Mouse (Mus musculus): ENCODE data around the gene Stag2. TPM values are rescaled to one million over a fixed set of nuclear protein-coding genes. Genes with fewer than 3 reads are reported as not detected.

Gene Stag2
- polyA plus RNA-seq, 1 experiment from 2014 or later = 14.6 TPM

DNA sequence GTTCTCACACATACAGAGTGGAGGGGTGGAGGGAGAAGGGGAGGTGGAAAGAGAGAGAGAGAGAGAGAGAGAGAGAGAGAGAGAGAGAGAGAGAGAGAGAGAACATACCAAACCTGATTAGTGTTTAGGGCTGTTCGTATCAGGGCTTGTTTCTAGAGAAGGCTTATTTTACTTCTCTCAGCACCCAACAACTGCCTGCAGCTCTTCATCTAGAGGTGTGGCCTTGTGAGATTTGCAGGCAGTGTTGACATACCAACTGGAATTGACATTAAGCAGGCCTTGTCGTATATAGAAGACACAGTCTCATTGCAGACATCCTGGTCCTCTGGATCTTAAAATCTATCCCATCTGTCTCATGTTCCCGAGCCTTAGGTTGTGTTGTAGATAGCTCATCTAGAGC lies 141.1 kb downstream of the Stag2 start:
- no peak for ATAC-seq (ENCODE audit: low FRiP score, low TSS enrichment)
- DNase-seq (ENCODE audit: low spot score) = no peak
- Histone ChIP-seq H3K27ac (replicated peaks) (no peak overlapping the region), H3K4me3 (ENCODE audit: low read depth, low read length) (no peak overlapping the region), H3K4me1 (replicated peaks; ENCODE audit: control insufficient read depth, insufficient read depth) (no peaks in the 10 kb centered on the region), H3K4me2 (replicated peaks; ENCODE audit: low read depth) (no peak overlapping the region), H3K36me3 (ENCODE audit: control insufficient read depth, insufficient read depth, low read length) (no peaks in the 10 kb centered on the region), H3K27me3 (ENCODE audit: control insufficient read depth, insufficient read depth, low read length) (no peaks in the 10 kb centered on the region), H3K9ac (ENCODE audit: low read length) (no peak overlapping the region), H3K9me3 (ENCODE audit: control insufficient read depth, low read length) (no peaks in the 10 kb centered on the region)
- 36% methylated on average over 3 of the region's 3 CpGs for WGBS
- TF ChIP-seq CTCF (IDR thresholded peaks at IDR 0.05; ENCODE audit: low read depth) (no peak), EP300 (optimal IDR thresholded peaks at IDR 0.05) (no peak)

DNA sequence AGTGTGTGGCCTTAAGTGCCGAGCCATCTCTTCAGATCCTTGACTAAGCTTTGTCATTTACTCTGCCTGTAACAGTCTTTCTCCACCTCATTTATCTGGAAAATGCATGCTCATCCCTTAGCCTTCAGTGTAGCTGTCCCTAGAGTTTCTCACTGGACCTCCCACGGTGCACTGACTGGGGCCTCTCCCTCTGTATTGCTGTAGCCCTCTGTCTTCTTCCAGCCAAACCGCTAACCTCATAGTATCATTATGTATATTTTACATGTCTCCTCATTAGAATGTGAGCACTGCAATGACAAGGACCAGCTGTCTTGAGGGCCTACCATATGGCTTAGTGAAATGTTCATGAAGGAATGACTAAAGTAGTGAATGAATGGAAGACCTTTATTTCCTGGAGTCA lies 166.1 kb downstream of the Stag2 start:
- H3K4me1 ChIP-seq (replicated peaks; ENCODE audit: control insufficient read depth, insufficient read depth) = no peaks in the 10 kb centered on the region
- H3K36me3 ChIP-seq (ENCODE audit: control insufficient read depth, insufficient read depth, low read length) = no peaks in the 10 kb centered on the region
- WGBS = 63% methylated on average over 3 of the region's 3 CpGs
- ATAC-seq (ENCODE audit: low FRiP score, low TSS enrichment) (no peak), DNase-seq (ENCODE audit: low spot score) (no peak)
- no peak overlapping the region for H3K4me3 ChIP-seq (ENCODE audit: low read depth, low read length)
- H3K27me3 ChIP-seq (ENCODE audit: control insufficient read depth, insufficient read depth, low read length) = no peaks in the 10 kb centered on the region
- TF ChIP-seq EP300 (optimal IDR thresholded peaks at IDR 0.05) (no peak), CTCF (IDR thresholded peaks at IDR 0.05; ENCODE audit: low read depth) (no peak)
- H3K9ac ChIP-seq (ENCODE audit: low read length) = no peak overlapping the region
- no peak overlapping the region for H3K4me2 ChIP-seq (replicated peaks; ENCODE audit: low read depth)
- no peak overlapping the region for H3K27ac ChIP-seq (replicated peaks)
- H3K9me3 ChIP-seq (ENCODE audit: control insufficient read depth, low read length) = no peaks in the 10 kb centered on the region

- Histone ChIP-seq H3K4me2 (replicated peaks; ENCODE audit: low read depth) (no peak overlapping the region), H3K4me3 (ENCODE audit: low read depth, low read length) (no peak overlapping the region), H3K36me3 (ENCODE audit: control insufficient read depth, insufficient read depth, low read length) (no peaks in the 10 kb centered on the region), H3K9me3 (ENCODE audit: control insufficient read depth, low read length) (no peaks in the 10 kb centered on the region), H3K27me3 (ENCODE audit: control insufficient read depth, insufficient read depth, low read length) (no peaks in the 10 kb centered on the region), H3K9ac (ENCODE audit: low read length) (no peak overlapping the region), H3K4me1 (replicated peaks; ENCODE audit: control insufficient read depth, insufficient read depth) (no peaks in the 10 kb centered on the region), H3K27ac (replicated peaks) (no peak overlapping the region)
- ATAC-seq (ENCODE audit: low FRiP score, low TSS enrichment) (no peak), DNase-seq (ENCODE audit: low spot score) (no peak)
- TF ChIP-seq EP300 (optimal IDR thresholded peaks at IDR 0.05) (no peak), CTCF (IDR thresholded peaks at IDR 0.05; ENCODE audit: low read depth) (no peak)
- 57% methylated on average over 5 of the region's 5 CpGs for WGBS
Observed at GRCm38 (mm10) chrX:42320424-42320823, 171.3 kb downstream of the Stag2 start.

GRCm38 (mm10) chrX:42321200-42321773 lies 172.2 kb downstream of the Stag2 start:
- no peak overlapping the region for H3K9ac ChIP-seq (ENCODE audit: low read length)
- H3K4me3 ChIP-seq (ENCODE audit: low read depth, low read length) = no peak overlapping the region
- no peaks in the 10 kb centered on the region for H3K4me1 ChIP-seq (replicated peaks; ENCODE audit: control insufficient read depth, insufficient read depth)
- H3K27ac ChIP-seq (replicated peaks) = no peak overlapping the region
- 27% methylated on average over 9 of the region's 9 CpGs for WGBS
- no peak overlapping the region for H3K4me2 ChIP-seq (replicated peaks; ENCODE audit: low read depth)
- no peaks in the 10 kb centered on the region for H3K36me3 ChIP-seq (ENCODE audit: control insufficient read depth, insufficient read depth, low read length)
- ATAC-seq (ENCODE audit: low FRiP score, low TSS enrichment) = no peak
- TF ChIP-seq CTCF (IDR thresholded peaks at IDR 0.05; ENCODE audit: low read depth) = no peak
- TF ChIP-seq EP300 (optimal IDR thresholded peaks at IDR 0.05) = no peak
- H3K9me3 ChIP-seq (ENCODE audit: control insufficient read depth, low read length) = no peaks in the 10 kb centered on the region
- no peaks in the 10 kb centered on the region for H3K27me3 ChIP-seq (ENCODE audit: control insufficient read depth, insufficient read depth, low read length)
- DNase-seq (ENCODE audit: low spot score) = no peak

GRCm38 (mm10) chrX:42324848-42325247 lies 175.7 kb downstream of the Stag2 start:
- no peak overlapping the region for H3K9ac ChIP-seq (ENCODE audit: low read length)
- no peak for TF ChIP-seq CTCF (IDR thresholded peaks at IDR 0.05; ENCODE audit: low read depth)
- no peaks in the 10 kb centered on the region for H3K4me1 ChIP-seq (replicated peaks; ENCODE audit: control insufficient read depth, insufficient read depth)
- 52% methylated on average over 3 of the region's 3 CpGs for WGBS
- no peaks in the 10 kb centered on the region for H3K27me3 ChIP-seq (ENCODE audit: control insufficient read depth, insufficient read depth, low read length)
- H3K9me3 ChIP-seq (ENCODE audit: control insufficient read depth, low read length) = no peaks in the 10 kb centered on the region
- DNase-seq (ENCODE audit: low spot score) = no peak
- no peak overlapping the region for H3K4me2 ChIP-seq (replicated peaks; ENCODE audit: low read depth)
- H3K27ac ChIP-seq (replicated peaks) = no peak overlapping the region
- ATAC-seq (ENCODE audit: low FRiP score, low TSS enrichment) = no peak
- H3K36me3 ChIP-seq (ENCODE audit: control insufficient read depth, insufficient read depth, low read length) = no peaks in the 10 kb centered on the region
- H3K4me3 ChIP-seq (ENCODE audit: low read depth, low read length) = no peak overlapping the region

Other genes starting within 250 kb of the Stag2 start
- gene Thoc2, start 228.6 kb upstream of the Stag2 start, polyA plus RNA-seq (2015; fragmentation: Nextera tagmentation; extraction: Ambion mirVana) = 36.7 and 39.6 TPM in 2 replicates
- gene Xiap, start 89.6 kb upstream of the Stag2 start, polyA plus RNA-seq (2015; fragmentation: Nextera tagmentation; extraction: Ambion mirVana) = 7.5 and 7.6 TPM in 2 replicates

Measured in stomach, postnatal 0 days (tissue).